Mouse (Mus musculus): Measurements from ENCODE around the gene 5330417H12Rik. TPM values are rescaled to one million over a fixed set of nuclear protein-coding genes. Genes with fewer than 3 reads are reported as not detected.
A peak's percentile ranks its signal among the peaks of the same experiment; 100 is the strongest.

5330417H12Rik gene
- not detected in 2 replicates for polyA plus RNA-seq (2015; fragmentation: Nextera tagmentation; extraction: Ambion mirVana)

DNA sequence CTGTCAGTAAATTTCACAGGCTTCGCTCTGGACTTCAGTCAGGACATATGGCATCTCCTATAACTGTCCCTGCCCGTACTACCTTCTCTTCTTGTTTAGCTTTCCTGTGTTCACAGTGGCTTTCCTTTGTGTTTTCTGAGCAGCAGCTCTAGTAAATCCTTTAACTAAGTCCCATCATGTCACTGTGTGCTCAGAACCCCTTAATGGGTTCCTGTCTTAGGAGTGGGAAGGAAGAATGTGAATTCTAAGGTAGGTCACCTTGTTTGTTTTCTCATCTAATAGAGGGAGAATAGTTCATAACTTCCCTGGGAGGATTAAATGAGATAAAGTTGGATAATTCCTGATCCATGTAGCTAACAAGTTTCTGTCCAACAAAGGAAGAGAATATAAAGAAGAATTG, at the start of gene 5330417H12Rik:
Gene 5330417H12Rik, minus strand, starts transcription at position 101 of the 400 bp plus-strand sequence.
- H3K36me3 ChIP-seq = no peaks in the 10 kb centered on the region
- H3K4me2 ChIP-seq = no peak within 1 kb of the TSS
- ATAC-seq (ENCODE audit: low read depth) = no peak
- H3K27ac ChIP-seq = no peak within 1 kb of the TSS
- H3K4me3 ChIP-seq (replicated peaks) = no peak within 1 kb of the TSS
- WGBS (ENCODE audit: insufficient replicate concordance) = 81% methylated on average over 2 of the region's 2 CpGs
- H3K27me3 ChIP-seq = no peaks in the 10 kb centered on the region
- H3K4me1 ChIP-seq (replicated peaks) = no peaks in the 10 kb centered on the region; the same call in 1 of the 2 replicates
- no peaks in the 10 kb centered on the region for H3K9me3 ChIP-seq (replicated peaks)
- no peak for DNase-seq
- no peak within 1 kb of the TSS for H3K9ac ChIP-seq

DNA sequence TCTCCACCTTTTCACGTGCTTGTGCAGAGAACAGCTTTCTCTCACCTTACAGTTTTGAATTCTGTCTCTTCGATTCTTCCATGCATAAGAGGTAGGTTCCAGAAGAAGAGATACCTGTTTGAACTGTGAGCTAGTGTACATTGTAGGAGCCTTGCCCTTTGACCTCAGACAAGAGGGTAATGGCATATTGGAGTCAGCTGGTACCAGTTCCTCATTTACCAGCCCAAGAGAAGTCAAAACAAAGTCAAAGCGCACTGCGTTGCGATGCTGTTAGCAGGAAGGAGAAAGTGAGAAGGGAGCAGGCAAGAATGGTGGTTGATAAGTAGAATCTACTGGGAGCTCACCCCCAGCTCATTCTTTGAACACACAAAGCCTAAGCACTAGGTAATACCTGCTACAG, 43.6 kb upstream of the 5330417H12Rik start:
- H3K4me1 ChIP-seq (replicated peaks) = peaks cover 33% of the 10 kb centered on the region
- no peak overlapping the region for H3K4me2 ChIP-seq
- H3K36me3 ChIP-seq = no peaks in the 10 kb centered on the region
- DNase-seq (no peak), ATAC-seq (ENCODE audit: low read depth) (no peak)
- no peak overlapping the region for H3K4me3 ChIP-seq (replicated peaks)
- 55% methylated on average over 5 of the region's 5 CpGs for WGBS (ENCODE audit: insufficient replicate concordance)
- H3K27ac ChIP-seq = no peak overlapping the region
- no peak overlapping the region for H3K9ac ChIP-seq
- H3K27me3 ChIP-seq = no peaks in the 10 kb centered on the region
- H3K9me3 ChIP-seq (replicated peaks) = no peaks in the 10 kb centered on the region

DNA sequence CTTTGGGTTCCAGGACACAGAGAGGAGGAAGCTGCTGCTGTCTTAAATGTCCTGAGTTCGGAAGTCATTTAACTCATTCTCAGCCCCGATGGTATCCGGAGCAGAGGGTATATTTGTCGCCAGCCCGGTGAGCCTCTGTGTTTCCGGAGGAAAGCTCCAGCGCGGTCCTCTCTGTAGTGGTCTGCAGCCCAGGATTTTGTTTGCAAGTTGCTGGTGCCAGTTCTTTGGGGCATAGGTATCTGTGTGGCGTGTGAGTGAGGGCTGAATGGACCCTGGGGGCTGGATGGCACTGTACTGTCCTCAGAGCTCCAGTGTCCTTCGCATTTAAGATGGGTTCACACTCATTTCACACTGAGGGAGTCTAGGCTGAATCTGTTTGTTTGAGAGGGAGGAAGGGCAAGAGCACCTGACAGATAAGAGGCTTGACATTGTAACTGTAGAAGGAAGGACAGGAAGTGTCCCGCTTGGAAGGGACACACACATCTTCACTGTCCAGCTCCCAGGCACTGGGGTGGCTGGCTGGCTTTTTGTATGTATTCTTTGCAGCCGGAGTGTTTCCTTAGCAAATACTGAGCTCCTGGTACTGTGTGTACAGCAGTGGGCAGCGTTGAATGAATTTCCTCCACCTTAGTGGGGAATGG, 41.4 kb upstream of the 5330417H12Rik start:
- Histone ChIP-seq H3K4me3 (replicated peaks) (peak overlapping the region; percentile 26), H3K4me2 (peak overlapping the region; percentile 40), H3K27me3 (no peaks in the 10 kb centered on the region), H3K9ac (no peak overlapping the region), H3K9me3 (replicated peaks) (no peaks in the 10 kb centered on the region), H3K4me1 (replicated peaks) (peaks cover 33% of the 10 kb centered on the region), H3K27ac (no peak overlapping the region), H3K36me3 (no peaks in the 10 kb centered on the region)
- WGBS (ENCODE audit: insufficient replicate concordance) = 11% methylated on average over 13 of the region's 13 CpGs
- DNase-seq = no peak
- ATAC-seq (ENCODE audit: low read depth) = no peak

- Histone ChIP-seq H3K4me3 (replicated peaks) (peak overlapping the region; percentile 26; the same call in 1 of the 2 replicates), H3K9me3 (replicated peaks) (no peaks in the 10 kb centered on the region), H3K36me3 (no peaks in the 10 kb centered on the region), H3K4me2 (peak overlapping the region; percentile 40), H3K9ac (no peak overlapping the region), H3K27ac (peak overlapping the region; percentile 34; the same call in 1 of the 2 replicates), H3K4me1 (replicated peaks) (peaks cover 33% of the 10 kb centered on the region), H3K27me3 (no peaks in the 10 kb centered on the region)
- DNase-seq (no peak), ATAC-seq (ENCODE audit: low read depth) (no peak)
- WGBS (ENCODE audit: insufficient replicate concordance) = 9% methylated on average over 9 of the region's 9 CpGs
Measured at GRCm38 (mm10) chr7:107665586-107666261, 40.8 kb upstream of the 5330417H12Rik start.

DNA sequence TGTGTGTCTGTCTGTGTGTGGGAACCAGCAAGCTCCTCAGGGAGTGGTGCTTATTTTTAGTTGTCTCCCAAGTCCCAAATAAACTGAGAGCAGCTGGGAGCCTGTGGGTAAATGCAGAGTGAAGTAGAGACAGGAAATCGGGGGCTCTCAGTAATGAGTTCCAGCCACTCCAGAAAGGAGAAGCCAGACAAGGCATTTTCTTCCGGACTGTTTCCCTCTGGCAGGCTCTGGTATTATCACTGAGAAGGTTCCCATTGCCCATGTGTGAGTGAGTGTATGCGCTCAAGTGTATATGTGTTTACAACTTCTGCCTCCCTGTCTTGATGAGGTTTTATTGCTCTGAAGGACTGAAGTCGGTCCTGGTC, 40.2 kb upstream of the 5330417H12Rik start:
- H3K9me3 ChIP-seq (replicated peaks) = no peaks in the 10 kb centered on the region
- whole genome bisulfite sequencing (ENCODE audit: insufficient replicate concordance) = 18% methylated on average over 4 of the region's 4 CpGs
- no peaks in the 10 kb centered on the region for H3K36me3 ChIP-seq
- DNase-seq (no peak), ATAC-seq (ENCODE audit: low read depth) (no peak)
- H3K4me1 ChIP-seq (replicated peaks) = peaks cover 33% of the 10 kb centered on the region
- H3K4me3 ChIP-seq (replicated peaks) = no peak overlapping the region
- H3K4me2 ChIP-seq = 0 out of 2 replicates have a peak overlapping the region, but pooled peaks have one; percentile 40
- H3K9ac ChIP-seq = no peak overlapping the region
- H3K27ac ChIP-seq = peak overlapping the region; percentile 34; the same call in 1 of the 2 replicates
- H3K27me3 ChIP-seq = no peaks in the 10 kb centered on the region

- Histone ChIP-seq H3K27me3 (no peaks in the 10 kb centered on the region), H3K4me1 (replicated peaks) (peaks cover 33% of the 10 kb centered on the region), H3K9ac (no peak overlapping the region), H3K36me3 (no peaks in the 10 kb centered on the region), H3K4me3 (replicated peaks) (no peak overlapping the region), H3K27ac (peak overlapping the region; percentile 30; the same call in 1 of the 2 replicates), H3K9me3 (replicated peaks) (no peaks in the 10 kb centered on the region), H3K4me2 (no peak overlapping the region)
- ATAC-seq (ENCODE audit: low read depth) (0 out of 2 replicates have a peak, but pooled peaks have one; percentile 7), DNase-seq (no peak)
- WGBS (ENCODE audit: insufficient replicate concordance) = 44% methylated on average over 7 of the region's 8 CpGs
Measured at GRCm38 (mm10) chr7:107664063-107665056, 39.4 kb upstream of the 5330417H12Rik start.

- no peak for ATAC-seq (ENCODE audit: low read depth)
- Histone ChIP-seq H3K36me3 (no peaks in the 10 kb centered on the region), H3K27ac (no peak overlapping the region), H3K4me1 (replicated peaks) (peaks cover 33% of the 10 kb centered on the region), H3K4me3 (replicated peaks) (no peak overlapping the region), H3K9ac (no peak overlapping the region), H3K4me2 (no peak overlapping the region), H3K9me3 (replicated peaks) (no peaks in the 10 kb centered on the region), H3K27me3 (no peaks in the 10 kb centered on the region)
- DNase-seq = no peak
- 63% methylated on average over 6 of the region's 6 CpGs for WGBS (ENCODE audit: insufficient replicate concordance)
Measured at GRCm38 (mm10) chr7:107663621-107664020, 38.7 kb upstream of the 5330417H12Rik start.

- no peak overlapping the region for H3K4me2 ChIP-seq
- H3K27ac ChIP-seq = no peak overlapping the region
- H3K4me3 ChIP-seq (replicated peaks) = no peak overlapping the region
- no peaks in the 10 kb centered on the region for H3K27me3 ChIP-seq
- H3K4me1 ChIP-seq (replicated peaks) = peaks cover 29% of the 10 kb centered on the region
- H3K9me3 ChIP-seq (replicated peaks) = no peaks in the 10 kb centered on the region
- H3K36me3 ChIP-seq = no peaks in the 10 kb centered on the region
- WGBS (ENCODE audit: insufficient replicate concordance) = 62% methylated on average over 5 of the region's 5 CpGs
- ATAC-seq (ENCODE audit: low read depth) (no peak), DNase-seq (no peak)
- no peak overlapping the region for H3K9ac ChIP-seq
Measured at GRCm38 (mm10) chr7:107661843-107662281, 36.9 kb upstream of the 5330417H12Rik start.

GRCm38 (mm10) chr7:107661189-107661842, 36.4 kb upstream of the 5330417H12Rik start:
- Histone ChIP-seq H3K9me3 (replicated peaks) (no peaks in the 10 kb centered on the region), H3K4me1 (replicated peaks) (peaks cover 23% of the 10 kb centered on the region), H3K9ac (no peak overlapping the region), H3K27ac (no peak overlapping the region), H3K27me3 (no peaks in the 10 kb centered on the region), H3K4me2 (no peak overlapping the region), H3K4me3 (replicated peaks) (no peak overlapping the region), H3K36me3 (no peaks in the 10 kb centered on the region)
- DNase-seq (peak; percentile 13), ATAC-seq (ENCODE audit: low read depth) (peak; percentile 40; the same call in 1 of the 2 replicates)
- WGBS (ENCODE audit: insufficient replicate concordance) = 30% methylated on average over 8 of the region's 8 CpGs

- Histone ChIP-seq H3K9me3 (replicated peaks) (no peaks in the 10 kb centered on the region), H3K9ac (no peak overlapping the region), H3K4me1 (replicated peaks) (peaks cover 5% of the 10 kb centered on the region; the same call in 1 of the 2 replicates), H3K27ac (no peak overlapping the region), H3K27me3 (no peaks in the 10 kb centered on the region), H3K36me3 (no peaks in the 10 kb centered on the region), H3K4me3 (replicated peaks) (no peak overlapping the region), H3K4me2 (no peak overlapping the region)
- DNase-seq (no peak), ATAC-seq (ENCODE audit: low read depth) (no peak)
- 65% methylated on average over 8 of the region's 8 CpGs for WGBS (ENCODE audit: insufficient replicate concordance)
Measured at GRCm38 (mm10) chr7:107659186-107659918, 34.4 kb upstream of the 5330417H12Rik start.
